Mouse (Mus musculus) lung, embryonic 15.5 days (tissue): ENCODE results near the gene Abcf2. TPM values are rescaled to one million over a fixed set of nuclear protein-coding genes. Genes with fewer than 3 reads are reported as not detected.

Source experiments
- ATAC-seq: fragments of 200-750 bp; cut with Nextera tagmentation; 2 replicates; pipeline ENCODE4 v1.8.0; 2017; ENCODE audit warnings: moderate number of reproducible peaks, borderline replicate concordance; ENCODE audit not compliant: low FRiP score, low TSS enrichment; ENCODE audit errors: extremely low read depth
- H3K27ac ChIP-seq: fragments of 300-500 bp; sonication (generic); 2 replicates; pipeline ENCODE4 v1.5.1; 2015; ENCODE audit warnings: moderate library complexity, mild to moderate bottlenecking, inconsistent platforms
- H3K27me3 ChIP-seq: fragments of 300-500 bp; sonication (generic); 2 replicates; pipeline ENCODE4 v1.6.1; 2015; ENCODE audit warnings: inconsistent platforms
- H3K36me3 ChIP-seq: fragments of 300-500 bp; sonication (generic); 2 replicates; pipeline ENCODE4 v1.6.1; 2015; ENCODE audit warnings: inconsistent platforms
- H3K4me1 ChIP-seq: fragments of 300-500 bp; sonication (generic); 2 replicates; pipeline ENCODE4 v1.6.1; 2015; ENCODE audit warnings: inconsistent platforms
- H3K4me2 ChIP-seq: fragments of 300-500 bp; sonication (generic); 2 replicates; pipeline ENCODE4 v1.6.1; 2015; ENCODE audit warnings: inconsistent platforms, mild to moderate bottlenecking, moderate library complexity
- H3K4me3 ChIP-seq: fragments of 300-500 bp; sonication (generic); 2 replicates; pipeline ENCODE4 v1.5.1; 2015; ENCODE audit warnings: mild to moderate bottlenecking, inconsistent platforms
- H3K9ac ChIP-seq: fragments of 300-500 bp; sonication (generic); 2 replicates; pipeline ENCODE4 v1.6.1; 2015; ENCODE audit warnings: inconsistent platforms
- H3K9me3 ChIP-seq: fragments of 300-500 bp; sonication (generic); 2 replicates; pipeline ENCODE4 v1.6.1; 2016; ENCODE audit warnings: inconsistent platforms
- WGBS: fragments of 180-500 bp; shearing (Covaris S2); methylation state at CpG from one replicate; pipeline ENCODE4 v1.1.7; 2015; 5-methylcytosine and 5-hydroxymethylcytosine counted together
- polyA plus RNA-seq: library from polyadenylated mRNA; unstranded; fragments of >200 nt; fragmentation: Nextera tagmentation; extraction: Ambion mirVana; gene quantifications from 2 replicates; pipeline ENCODE4 v1.2.1, GENCODE M21; 2015

Abcf2 gene
- polyA plus RNA-seq, 1 experiment from 2014 or later: 110 TPM

DNA sequence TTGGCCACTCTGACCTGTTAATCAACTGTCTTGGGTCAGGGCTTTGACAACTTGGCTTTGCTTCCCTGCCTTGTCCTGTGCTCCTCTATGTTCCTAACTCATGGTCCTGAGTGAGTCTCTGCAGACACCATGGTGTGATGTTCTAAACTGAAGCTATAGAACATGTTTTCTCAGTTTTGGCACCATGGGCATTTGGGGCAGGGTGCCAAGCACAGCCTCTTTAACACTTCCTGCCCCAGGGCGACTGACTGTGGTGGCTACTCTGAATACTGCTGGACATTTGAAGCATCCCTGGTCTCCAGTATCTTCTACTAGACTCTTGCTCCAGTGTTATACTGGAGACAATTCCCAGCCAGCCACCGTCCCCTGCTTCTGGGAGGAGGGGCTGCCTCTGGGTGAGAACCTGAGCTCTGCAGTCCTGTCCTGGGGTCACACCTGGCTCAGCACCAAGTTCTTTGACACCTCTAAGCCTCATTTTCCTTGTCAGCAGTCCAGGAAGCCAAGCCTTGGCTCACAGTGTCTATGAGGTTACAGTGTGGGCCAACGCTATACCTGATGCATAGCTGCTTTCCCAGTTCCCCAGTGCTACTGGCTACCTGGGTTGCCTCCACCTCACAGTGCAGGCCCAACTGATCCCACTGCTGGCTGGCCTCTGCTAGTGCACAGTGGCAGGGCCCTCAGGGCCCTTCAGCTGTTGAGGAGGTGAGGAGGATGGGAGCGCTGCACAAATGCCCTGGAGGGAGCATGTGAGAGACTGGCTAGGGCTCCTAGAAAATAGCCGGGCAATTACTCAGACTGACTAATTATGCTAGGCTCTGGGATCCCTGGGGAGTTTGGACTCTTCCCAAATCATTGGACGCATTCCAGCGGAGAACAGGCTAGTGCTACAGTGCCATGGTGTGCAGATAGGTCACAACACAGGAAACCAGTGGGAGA lies 34.4 kb upstream of the Abcf2 start:
- WGBS: 55% methylated on average over 7 of the region's 7 CpGs
- no peak overlapping the region for H3K9ac ChIP-seq
- H3K4me2 ChIP-seq: no peak overlapping the region
- H3K36me3 ChIP-seq: no peaks in the 10 kb centered on the region
- H3K9me3 ChIP-seq: no peaks in the 10 kb centered on the region
- no peaks in the 10 kb centered on the region for H3K27me3 ChIP-seq
- H3K4me3 ChIP-seq: no peak overlapping the region
- peaks cover 13% of the 10 kb centered on the region for H3K4me1 ChIP-seq
- no peak for ATAC-seq
- H3K27ac ChIP-seq: no peak overlapping the region

DNA sequence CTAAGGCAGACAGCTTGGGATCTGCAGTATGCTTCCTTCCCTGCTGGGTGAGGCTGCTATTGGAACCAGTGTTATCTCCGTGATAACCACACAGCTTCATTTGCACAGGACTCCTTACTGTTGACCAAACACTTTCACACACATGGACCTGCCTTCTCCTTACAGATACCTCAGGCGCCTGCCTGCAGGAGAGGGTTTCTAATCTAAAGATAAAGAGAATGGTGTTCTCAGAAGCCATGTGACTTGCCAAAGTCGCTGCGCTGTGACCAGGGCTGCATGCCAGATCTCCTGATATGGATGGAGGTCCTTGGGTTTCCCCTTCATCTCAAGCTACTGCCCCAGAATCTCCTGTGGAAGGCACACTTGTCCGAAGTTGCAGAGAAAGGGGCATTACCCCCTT lies 32.1 kb upstream of the Abcf2 start:
- H3K36me3 ChIP-seq: no peaks in the 10 kb centered on the region
- 10% methylated on average over 5 of the region's 5 CpGs for WGBS
- ATAC-seq: no peak
- H3K4me2 ChIP-seq: no peak overlapping the region
- no peak overlapping the region for H3K4me3 ChIP-seq
- H3K9ac ChIP-seq: no peak overlapping the region
- no peaks in the 10 kb centered on the region for H3K27me3 ChIP-seq
- no peak overlapping the region for H3K27ac ChIP-seq
- no peaks in the 10 kb centered on the region for H3K9me3 ChIP-seq
- peaks cover 29% of the 10 kb centered on the region for H3K4me1 ChIP-seq

DNA sequence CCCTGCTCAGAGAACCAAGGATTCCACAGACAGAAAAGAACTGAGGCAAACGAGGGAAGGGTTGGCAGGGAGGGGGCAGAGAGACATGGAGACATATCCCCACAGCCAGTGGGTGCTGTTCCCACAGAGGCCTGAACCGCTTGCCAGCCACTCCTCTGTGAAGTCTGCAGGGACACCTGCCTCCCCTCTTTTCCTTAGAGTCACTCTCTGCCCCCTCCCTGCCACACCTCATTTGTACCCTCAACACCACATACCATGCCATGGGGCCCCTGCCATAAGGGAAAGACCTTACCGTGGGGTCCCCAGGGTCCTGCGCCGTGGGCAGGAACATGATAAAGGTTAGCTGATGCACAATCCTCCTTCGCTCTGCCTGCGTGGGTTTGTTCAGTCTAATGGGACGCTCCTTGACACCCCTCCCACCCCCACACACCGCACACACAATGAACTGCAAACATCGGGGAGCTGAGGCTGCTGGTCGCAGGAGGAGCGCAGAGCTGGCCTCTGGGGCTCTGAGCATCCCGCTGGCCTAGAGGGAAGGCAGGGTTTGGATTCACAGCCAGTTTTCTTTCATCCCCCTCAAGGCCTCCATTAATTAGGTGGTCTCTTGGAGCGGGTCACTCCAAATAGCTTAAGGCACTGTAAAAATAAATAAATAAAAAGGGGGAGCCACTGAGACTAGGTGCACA lies 28.9 kb upstream of the Abcf2 start:
- 22% methylated on average over 14 of the region's 14 CpGs for WGBS
- Histone ChIP-seq H3K9me3 (no peaks in the 10 kb centered on the region), H3K4me1 (peaks cover 42% of the 10 kb centered on the region), H3K27ac (peak overlapping the region; percentile 98; the same call in 1 of the 2 replicates), H3K27me3 (no peaks in the 10 kb centered on the region), H3K4me3 (peak overlapping the region; percentile 84; the same call in 1 of the 2 replicates), H3K36me3 (no peaks in the 10 kb centered on the region), H3K9ac (peak overlapping the region; percentile 33), H3K4me2 (peak overlapping the region; percentile 70)
- ATAC-seq: no peak

DNA sequence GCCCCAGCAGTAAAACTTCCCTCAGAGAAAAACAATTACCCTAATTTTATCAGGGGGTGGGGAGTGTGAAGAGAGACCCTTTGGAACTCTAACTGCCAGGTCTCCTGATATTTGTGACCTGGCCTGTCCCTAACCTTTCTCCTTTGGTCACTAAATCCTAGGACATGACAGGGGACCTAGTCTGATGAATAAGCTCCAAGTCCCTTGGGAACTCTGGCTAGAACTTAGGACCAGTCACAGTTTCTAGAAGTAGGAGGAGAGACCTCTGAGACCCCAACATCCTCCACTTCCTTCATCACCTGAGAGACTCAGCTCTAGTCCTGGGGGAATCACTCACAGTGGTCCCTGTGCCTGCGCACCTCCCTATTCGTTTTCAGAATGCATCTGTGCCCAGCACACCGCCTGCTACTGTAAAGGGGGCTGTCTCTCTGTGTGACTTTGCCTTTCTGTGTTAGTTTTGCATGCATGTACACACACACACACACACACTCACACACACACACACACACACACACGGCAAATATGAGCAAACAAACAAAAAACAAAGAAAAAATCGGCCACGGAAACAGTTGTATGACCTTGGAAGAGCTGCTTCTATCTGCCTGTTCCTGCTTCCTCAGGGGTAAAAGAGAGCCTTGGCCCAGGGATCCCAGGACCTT lies 28.2 kb upstream of the Abcf2 start:
- Histone ChIP-seq H3K4me1 (peaks cover 46% of the 10 kb centered on the region), H3K27me3 (0 out of 2 replicates have a peak, but pooled peaks cover 3% of the 10 kb centered on the region), H3K9ac (peak overlapping the region; percentile 86), H3K4me3 (peak overlapping the region; percentile 84), H3K36me3 (no peaks in the 10 kb centered on the region), H3K9me3 (no peaks in the 10 kb centered on the region), H3K27ac (peak overlapping the region; percentile 98), H3K4me2 (peak overlapping the region; percentile 70)
- WGBS: 11% methylated on average over 6 of the region's 6 CpGs
- ATAC-seq: no peak

DNA sequence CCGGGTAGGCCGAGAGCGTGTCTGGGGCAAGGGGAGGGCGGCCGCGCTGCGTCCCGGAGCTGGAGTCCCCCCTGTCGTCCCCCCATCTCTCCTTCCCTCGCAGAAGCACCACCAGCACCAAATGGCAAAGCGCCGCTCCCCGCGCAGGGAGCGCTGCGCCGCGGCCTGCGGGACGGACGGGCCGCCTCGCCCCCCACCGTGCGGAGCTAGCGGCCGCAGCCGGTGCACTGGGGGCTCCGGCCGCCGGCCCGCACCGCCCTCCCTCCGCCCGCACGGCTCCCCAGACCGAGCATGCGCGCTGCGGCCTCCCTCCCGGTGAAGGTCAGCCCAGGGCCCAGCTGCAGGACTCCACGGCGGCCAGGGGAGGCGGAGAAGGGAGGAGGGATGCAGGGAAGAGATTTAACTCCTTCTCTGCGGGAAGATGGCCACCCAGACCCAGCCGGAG lies 27.4 kb upstream of the Abcf2 start:
- peak overlapping the region; percentile 98 for H3K27ac ChIP-seq
- H3K4me1 ChIP-seq: peaks cover 50% of the 10 kb centered on the region
- under 1% methylated on average over 41 of the region's 46 CpGs for WGBS
- H3K27me3 ChIP-seq: 0 out of 2 replicates have a peak, but pooled peaks cover 3% of the 10 kb centered on the region
- peak overlapping the region; percentile 86 for H3K9ac ChIP-seq
- no peaks in the 10 kb centered on the region for H3K36me3 ChIP-seq
- peak overlapping the region; percentile 70 for H3K4me2 ChIP-seq
- ATAC-seq: peak; percentile 79
- peak overlapping the region; percentile 84 for H3K4me3 ChIP-seq
- H3K9me3 ChIP-seq: no peaks in the 10 kb centered on the region

DNA sequence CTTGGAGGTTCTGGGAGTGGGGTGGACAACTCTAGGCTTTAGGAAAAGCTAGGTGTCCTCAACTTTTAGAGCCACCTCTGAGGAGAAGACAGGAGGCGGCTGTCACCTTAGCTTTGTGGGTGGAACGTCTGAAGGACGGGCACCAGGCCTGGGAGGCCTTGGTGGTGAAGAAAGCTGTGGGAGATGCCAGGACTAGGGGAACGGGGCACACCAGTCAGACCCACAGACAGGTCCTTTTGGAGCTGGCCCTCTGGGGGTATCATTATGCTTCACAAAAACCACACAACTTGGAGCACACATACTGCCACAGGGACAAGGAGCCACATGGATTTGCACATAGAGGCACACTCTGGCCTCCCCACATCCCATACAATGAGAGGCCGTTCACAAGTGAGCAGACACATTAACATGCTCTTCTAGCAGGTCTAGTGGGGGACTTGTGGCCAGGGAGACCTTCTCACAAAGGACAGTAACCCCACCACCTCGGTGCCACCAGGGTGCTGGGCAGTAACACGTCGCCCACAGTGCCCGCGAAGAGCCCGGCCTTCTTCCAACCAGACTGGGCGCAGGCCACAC lies 26.9 kb upstream of the Abcf2 start:
- Histone ChIP-seq H3K4me2 (peak overlapping the region; percentile 70), H3K4me1 (peaks cover 51% of the 10 kb centered on the region), H3K9ac (peak overlapping the region; percentile 86), H3K36me3 (no peaks in the 10 kb centered on the region), H3K27ac (peak overlapping the region; percentile 98), H3K27me3 (0 out of 2 replicates have a peak, but pooled peaks cover 3% of the 10 kb centered on the region), H3K9me3 (no peaks in the 10 kb centered on the region), H3K4me3 (peak overlapping the region; percentile 84)
- ATAC-seq: no peak
- WGBS: 16% methylated on average over 12 of the region's 12 CpGs

DNA sequence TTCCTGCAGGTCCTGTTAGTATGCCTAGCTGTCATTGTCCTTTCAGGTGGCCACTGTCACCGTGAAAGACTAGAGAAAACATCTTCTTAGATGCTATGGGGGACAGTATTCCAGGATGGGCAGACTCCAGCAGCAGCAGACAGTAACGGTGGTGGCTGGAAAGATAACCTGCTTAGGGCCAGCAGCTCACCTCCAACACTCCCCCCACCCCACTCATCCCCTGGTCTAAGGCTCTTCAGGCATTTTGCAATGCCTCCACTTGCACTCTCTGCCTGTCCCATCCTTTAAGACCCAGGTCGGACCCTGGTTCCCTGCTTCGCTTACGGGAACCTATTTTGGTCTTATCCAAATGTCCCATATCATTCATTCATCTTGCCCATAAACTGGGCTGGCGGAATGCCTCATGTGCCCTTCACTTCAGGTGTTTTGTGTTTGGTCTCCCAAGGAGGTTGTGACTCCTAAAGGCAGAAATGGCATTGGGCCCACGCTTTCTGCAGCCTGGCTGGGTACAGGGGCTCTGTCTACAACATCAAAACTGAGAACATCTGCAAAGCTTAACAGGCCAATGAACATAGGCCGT lies 26.3 kb upstream of the Abcf2 start:
- peaks cover 58% of the 10 kb centered on the region for H3K4me1 ChIP-seq

DNA sequence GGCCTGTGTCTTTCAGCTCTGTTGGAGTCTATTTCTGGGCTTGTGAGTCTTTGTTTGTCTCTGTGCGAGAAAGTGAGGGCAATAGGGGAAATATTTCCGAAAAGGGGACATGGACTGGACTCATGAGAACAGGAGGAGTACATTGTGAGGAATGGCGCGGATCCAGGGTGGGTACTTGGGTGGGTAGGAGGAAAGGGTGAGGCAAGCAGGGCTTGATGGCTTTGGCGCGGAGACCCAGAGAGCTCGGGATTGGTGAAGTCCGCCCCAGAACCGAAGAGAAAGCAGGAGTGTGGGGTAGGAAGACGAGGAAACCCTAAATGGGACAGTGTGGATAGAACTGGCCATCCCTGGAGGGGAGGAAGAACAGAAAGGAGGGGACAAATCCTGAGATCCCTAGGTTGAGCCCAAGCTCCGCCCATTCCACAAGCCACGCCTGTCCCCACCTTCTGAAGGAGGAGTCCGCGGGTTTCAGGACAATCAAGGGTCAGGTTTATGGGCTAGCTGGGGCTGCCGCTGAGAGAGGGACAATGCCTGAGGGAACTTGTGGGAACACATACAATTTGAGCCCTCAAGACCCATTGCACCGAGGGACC lies 25.6 kb upstream of the Abcf2 start:
- Histone ChIP-seq H3K4me1 (peaks cover 64% of the 10 kb centered on the region), H3K36me3 (no peaks in the 10 kb centered on the region), H3K27me3 (peaks cover 10% of the 10 kb centered on the region; the same call in 1 of the 2 replicates), H3K27ac (peak overlapping the region; percentile 98), H3K4me2 (peak overlapping the region; percentile 87), H3K9me3 (no peaks in the 10 kb centered on the region), H3K4me3 (peak overlapping the region; percentile 76), H3K9ac (peak overlapping the region; percentile 88)
- peak; percentile 65 for ATAC-seq
- 0% methylated on average over 16 of the region's 16 CpGs for WGBS

More for the DNA sequence above, 26.3 kb upstream of the Abcf2 start:
- Histone ChIP-seq H3K4me2 (peak overlapping the region; percentile 87), H3K4me3 (peak overlapping the region; percentile 76; the same call in 1 of the 2 replicates), H3K9ac (peak overlapping the region; percentile 86; the same call in 1 of the 2 replicates), H3K27me3 (peaks cover 4% of the 10 kb centered on the region; the same call in 1 of the 2 replicates), H3K36me3 (no peaks in the 10 kb centered on the region), H3K9me3 (no peaks in the 10 kb centered on the region), H3K27ac (peak overlapping the region; percentile 98)
- ATAC-seq: no peak
- 59% methylated on average over 8 of the region's 8 CpGs for WGBS

DNA sequence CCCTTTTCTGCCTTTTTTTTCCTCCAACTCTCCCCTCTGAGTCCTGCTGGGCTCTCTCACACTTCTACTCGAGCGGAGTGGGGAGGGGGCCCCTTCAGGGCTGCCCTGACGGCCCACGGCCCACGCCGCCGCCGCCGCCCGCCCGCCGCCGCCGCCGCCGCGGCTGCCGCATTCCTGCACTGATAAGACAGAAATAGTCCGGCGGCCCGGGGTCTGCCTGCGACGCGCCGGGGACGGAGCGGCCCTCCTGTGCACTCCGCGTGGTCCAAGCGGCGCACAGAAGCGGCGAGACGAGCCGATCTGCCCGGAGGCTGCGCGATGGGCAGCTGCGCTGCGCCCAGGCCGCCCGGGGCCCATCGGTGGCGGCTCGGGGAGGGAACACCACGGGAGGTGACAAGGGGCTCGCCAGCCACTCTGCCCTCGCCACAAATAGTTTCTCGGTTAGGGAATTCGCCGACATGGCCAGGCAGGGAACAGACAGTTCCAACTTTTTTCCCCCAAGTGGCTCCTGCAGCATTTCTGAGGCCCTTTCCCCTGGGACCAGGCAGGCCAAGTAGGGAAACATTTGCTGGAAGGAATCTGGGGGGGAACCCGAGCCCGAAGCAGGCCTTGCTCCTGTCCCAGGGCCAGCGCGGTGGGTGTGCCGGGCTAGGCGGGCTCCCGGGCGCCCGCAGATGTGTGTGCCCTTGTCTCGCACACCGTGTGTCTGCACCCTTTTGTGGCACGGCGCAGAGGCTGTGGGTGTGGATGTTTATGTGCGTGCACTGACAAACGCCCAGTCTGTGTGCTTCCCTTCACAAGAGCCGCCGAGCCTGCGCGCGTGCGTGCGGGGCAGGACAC lies 24.9 kb upstream of the Abcf2 start:
- Histone ChIP-seq H3K4me3 (peak overlapping the region; percentile 76), H3K27me3 (peaks cover 11% of the 10 kb centered on the region; the same call in 1 of the 2 replicates), H3K27ac (peak overlapping the region; percentile 98), H3K36me3 (no peaks in the 10 kb centered on the region), H3K4me2 (peak overlapping the region; percentile 87), H3K9me3 (no peaks in the 10 kb centered on the region), H3K9ac (peak overlapping the region; percentile 88), H3K4me1 (peaks cover 68% of the 10 kb centered on the region)
- under 1% methylated on average over 73 of the region's 73 CpGs for WGBS
- peak; percentile 50 for ATAC-seq
